Mouse (Mus musculus): ENCODE measurements around the gene Tsfm.

Tsfm gene

DNA sequence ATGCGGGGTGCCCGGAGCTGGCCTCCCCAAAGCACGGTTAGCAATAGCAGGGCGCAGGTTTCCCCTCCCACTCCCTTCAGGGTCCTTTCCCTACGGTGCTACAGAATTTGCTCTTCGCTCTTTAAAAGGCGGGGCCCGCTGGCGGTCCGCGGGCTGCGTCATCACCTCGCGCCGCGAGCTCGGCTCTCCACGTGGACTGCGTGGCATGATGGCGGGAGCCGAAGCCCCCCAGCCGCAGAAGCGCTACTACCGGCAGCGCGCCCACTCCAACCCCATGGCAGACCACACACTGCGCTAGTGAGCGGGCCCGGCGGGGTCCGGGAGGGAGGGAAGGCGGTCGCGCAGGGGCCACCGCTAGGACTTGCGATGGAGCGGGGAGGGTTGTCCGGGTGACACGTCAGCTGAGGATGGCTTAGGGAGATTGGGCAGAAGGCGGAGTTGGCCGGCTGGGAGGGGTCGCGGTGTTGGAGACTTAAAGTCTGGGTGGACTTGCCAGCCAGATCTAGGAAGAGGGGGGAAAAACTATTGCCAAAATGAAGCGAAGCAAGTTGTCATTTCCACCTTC lies 11.2 kb upstream of the Tsfm start:
- in situ Hi-C loops (cut with MboI): no loop called here

DNA sequence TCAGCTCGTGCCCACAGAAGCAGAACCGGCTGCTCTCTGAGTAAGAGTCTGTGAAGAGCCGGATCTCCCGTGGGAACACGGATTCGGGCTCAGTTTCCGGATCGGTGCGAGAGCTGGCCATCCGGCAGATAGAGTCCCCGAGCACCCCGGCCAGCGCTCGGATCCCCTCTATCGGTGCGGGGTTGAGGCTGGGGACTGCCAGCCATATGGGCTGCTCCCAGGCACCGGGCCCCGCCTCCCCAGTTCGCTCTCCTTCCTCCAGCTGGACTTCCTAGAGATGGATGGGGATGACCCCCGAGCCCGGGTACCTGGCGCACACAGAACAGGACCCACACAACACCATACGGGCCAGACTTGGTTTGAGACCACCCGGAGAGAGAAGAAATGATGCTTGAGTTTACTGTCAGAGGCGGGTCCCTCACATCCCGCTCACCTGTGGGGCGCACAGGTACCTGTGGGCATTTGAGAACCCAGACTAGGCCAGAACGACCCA lies 10.7 kb upstream of the Tsfm start, which contains the start of the genes Mettl1 and Eef1akmt3:
TSS of gene Mettl1 (plus strand) at position 141 of the 493 bp plus-strand sequence.
TSS of gene Eef1akmt3 (minus strand) at position 240 of the 493 bp plus-strand sequence.
- in situ Hi-C loops (cut with MboI): no loop called here

DNA sequence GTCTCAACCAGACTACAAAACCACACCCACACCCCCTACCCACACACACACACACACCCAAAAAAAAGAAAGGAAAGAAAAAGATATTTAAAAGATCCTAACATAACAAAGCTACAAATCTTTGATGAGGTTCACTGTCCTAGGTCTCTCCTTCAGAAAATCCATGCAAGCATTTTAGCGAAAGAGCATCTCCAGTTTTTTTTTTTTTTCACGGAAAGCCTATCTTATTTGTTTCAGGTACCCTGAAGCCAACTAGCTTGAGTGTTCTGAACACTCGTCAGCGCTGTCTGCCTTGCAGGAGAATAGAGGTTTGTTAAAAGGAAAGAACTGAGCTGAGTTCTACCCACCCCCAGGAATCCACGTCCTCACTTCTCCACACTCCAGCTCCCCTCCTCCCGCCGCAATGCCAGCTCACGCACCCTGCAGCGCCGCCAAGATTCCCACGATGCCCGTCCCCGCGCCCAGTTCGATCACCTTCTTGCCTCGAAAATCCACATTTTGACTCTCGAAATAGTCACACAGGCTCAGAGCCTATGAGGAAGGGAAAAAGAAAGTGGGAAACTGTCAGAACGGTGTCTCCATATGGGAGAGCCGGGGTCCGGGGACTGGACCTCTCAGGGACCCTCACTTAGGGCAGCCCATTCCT lies 10.1 kb upstream of the Tsfm start:
- in situ Hi-C loops (cut with MboI): no loop called here

DNA sequence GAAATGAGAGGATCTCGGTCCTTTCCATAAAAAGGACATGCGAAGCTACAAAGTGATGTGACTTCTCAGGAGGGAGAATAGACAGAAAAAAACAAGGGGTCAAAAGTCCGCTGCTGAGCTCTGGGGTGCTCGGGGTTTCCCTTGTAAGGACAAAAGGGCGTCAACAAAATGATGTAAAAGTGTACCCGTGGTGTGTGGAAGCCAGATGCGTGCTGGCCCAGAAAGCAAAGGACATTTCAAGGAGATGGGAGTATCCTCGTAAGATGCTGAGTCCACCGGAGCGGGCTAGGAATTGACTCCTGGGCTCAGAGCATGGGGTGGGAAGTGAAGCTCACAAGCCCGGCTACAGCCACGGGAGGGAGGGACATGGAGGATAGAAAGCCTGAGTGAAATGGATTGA lies 7.0 kb upstream of the Tsfm start:
- in situ Hi-C loops (cut with MboI): loop anchor here (10.0 kb wide), 1 partner anchor 123 kb away; no protein-coding TSS in a partner anchor

DNA sequence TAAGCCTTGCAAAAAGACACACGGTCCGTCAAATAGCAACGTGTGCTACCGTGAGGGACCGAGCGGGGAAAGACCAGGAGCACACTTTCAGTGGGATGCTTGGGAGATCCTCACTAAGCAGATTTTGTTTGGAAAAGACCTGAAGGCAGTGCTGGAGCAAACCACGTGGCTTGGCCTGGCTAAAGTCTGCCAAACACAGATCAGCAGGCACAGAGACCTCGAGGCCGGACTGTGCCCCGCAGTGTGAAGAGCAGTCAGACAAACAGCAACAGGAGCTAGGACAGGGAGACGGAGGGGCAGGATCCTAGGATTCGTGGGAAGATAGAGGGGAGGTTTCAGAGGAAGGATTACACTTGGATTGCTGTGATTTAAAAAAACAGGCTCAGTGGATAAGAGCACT lies 5.6 kb upstream of the Tsfm start:
- in situ Hi-C loops (cut with MboI): loop anchor here (10.0 kb wide), 1 partner anchor 121 kb away; no protein-coding TSS in a partner anchor

DNA sequence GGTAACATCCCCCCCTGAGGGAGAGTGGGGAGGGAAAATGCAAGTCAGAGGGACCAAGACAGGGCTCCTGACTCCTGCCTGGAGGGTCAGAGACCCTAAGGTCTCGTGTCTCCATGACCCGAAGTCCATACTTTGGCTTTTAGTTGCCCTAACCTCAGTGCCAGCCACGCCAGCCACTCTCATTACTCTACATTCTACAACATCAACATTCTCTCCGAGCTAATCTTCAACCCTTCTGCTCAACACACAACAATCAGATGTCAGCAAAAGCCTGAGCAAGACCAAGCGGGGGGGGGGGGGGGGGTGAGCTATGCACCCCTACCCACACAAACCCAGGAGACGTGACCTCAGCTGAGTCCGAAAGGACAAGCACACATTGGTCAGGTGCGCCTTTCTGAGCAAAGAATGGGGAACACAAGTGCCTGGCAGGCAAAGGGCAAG lies 2.7 kb upstream of the Tsfm start:
- in situ Hi-C loops (cut with MboI): loop anchor here (10.0 kb wide), 1 partner anchor 119 kb away; no protein-coding TSS in a partner anchor

GRCm38 (mm10) chr10:127018422-127018821 lies 12.2 kb downstream of the Tsfm start:
- in situ Hi-C loops (cut with MboI): no loop called here

- in situ Hi-C loops (cut with MboI): no loop called here
Observed at GRCm38 (mm10) chr10:127017071-127017470, 13.6 kb downstream of the Tsfm start.

DNA sequence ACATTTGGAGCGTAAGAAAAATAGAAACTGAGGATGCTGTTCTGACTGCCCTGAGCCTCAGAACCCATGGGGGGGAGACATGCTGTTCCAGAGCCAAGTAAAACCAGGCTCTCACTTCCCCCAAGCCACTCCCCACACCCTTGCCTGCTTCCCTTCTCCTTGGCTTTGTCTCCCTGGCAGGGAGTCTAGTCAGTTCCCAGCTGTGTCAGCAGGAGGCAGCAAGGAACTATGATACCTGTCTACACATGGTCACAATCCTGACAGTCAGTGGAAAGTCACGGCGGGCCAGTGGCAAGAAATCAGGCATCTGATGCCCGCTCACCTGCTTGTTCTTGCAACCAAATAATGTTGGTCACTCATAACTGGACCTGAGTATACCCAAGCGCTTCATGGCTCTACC lies 14.2 kb downstream of the Tsfm start:
- in situ Hi-C loops (cut with MboI): no loop called here

DNA sequence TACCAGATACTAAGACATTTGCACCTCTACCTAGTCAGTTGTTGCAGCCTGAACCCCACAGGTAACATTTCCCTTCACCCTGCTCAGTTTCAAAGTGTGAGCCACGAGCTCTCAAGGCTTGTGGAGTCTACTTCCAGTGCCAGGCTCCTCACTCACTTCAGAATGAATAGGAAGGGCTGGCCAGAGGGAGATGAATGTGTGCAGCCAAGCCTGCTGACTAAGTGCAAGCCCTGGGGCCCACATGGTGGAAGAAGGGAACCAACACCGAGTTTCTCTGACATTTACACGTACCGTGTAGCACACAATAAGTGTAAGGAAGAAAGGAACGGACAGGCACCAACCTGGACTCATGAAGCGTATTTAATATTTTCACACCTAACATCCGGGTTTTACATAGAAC lies 26.8 kb downstream of the Tsfm start:
- in situ Hi-C loops (cut with MboI): no loop called here

DNA sequence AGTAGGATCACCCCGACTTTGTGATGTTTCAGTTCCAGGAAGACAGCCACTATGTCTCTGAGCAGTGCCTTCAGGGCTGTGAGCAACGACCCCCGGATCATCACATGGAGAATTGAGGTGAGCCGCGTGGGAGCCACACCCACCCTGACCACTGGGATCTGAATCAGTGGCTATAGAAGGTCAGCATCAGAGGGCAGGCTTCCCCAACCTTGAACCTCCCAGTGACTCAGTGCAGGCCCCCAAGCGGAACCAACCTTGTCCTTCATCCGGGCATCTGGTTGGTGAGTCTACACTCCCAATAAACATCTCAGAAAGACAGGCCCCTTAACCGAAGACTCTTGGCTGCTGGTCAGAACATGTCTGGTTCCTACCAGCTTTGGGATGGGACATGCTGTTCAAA lies 27.3 kb downstream of the Tsfm start:
- in situ Hi-C loops (cut with MboI): no loop called here

- in situ Hi-C loops (cut with MboI): no loop called here
Observed at GRCm38 (mm10) chr10:127002765-127003164, 27.9 kb downstream of the Tsfm start.

GRCm38 (mm10) chr10:127002056-127002455 lies 28.6 kb downstream of the Tsfm start:
- in situ Hi-C loops (cut with MboI): no loop called here

DNA sequence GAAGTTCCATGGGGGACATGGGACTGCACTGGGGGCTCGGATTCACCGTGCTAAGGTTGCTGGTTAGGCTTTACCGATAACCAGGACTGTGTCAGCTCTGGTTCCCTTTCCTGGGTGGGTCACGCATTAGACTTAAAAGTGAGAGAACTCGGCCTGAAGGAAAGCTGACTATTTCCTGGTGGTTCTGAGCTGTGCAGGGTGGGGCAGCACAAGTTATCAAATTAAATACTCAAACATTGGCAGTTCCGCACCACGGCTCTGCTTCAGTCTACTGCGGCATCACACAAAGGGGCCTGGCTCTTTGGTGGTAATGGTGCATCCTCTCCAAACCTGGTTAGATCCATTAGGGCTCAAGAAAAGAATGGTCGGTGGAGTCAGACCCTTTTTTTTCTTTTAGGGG lies 29.3 kb downstream of the Tsfm start:
- in situ Hi-C loops (cut with MboI): no loop called here

GRCm38 (mm10) chr10:127000529-127000928 lies 30.1 kb downstream of the Tsfm start, which contains the start of gene Avil:
TSS of gene Avil (plus strand) at chr10:127000709.
- in situ Hi-C loops (cut with MboI): no loop called here

DNA sequence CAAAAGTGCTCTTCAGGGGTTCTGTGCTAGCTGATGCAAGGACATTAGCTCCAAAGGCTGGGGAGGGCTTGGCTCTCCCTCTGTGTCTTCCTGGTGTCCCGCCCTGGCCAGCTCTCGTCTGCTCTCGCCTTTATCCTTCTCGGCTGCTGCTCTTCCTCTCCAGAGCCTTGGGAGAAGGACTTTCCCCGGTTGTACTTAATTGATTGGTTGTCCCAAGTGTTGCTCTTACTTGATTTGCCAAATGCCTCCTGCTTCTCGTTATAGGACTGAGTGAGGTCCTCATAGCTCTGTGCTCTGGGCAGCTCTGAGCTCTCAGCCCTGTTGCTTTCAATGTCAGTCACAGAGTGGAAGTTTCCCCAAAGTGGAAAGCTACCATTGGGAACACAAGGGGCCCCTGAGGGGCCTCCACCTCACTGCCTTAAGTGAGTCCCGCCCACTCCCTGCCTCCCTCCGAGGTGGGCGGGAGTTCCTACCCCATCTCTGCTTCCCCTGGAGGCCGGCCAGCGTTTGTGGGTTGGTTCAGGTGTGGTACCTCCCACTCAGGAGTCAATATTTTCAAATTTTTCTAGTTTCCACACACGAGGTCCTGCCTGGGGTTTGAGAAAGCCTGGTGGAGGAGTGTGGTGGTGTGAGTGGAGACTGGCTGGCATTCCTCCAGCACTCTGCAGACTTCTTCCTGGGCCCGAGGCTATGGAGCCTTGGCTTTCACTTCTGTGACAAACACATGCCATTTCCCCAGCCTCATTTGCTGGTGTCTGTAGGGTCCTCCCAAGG lies 33.1 kb downstream of the Tsfm start:
- in situ Hi-C loops (cut with MboI): no loop called here

GRCm38 (mm10) chr10:126993621-126994020 lies 37.0 kb downstream of the Tsfm start:
- in situ Hi-C loops (cut with MboI): loop anchor here (5.0 kb wide), 1 partner anchor 76 kb away; no protein-coding TSS in a partner anchor

- in situ Hi-C loops (cut with MboI): loop anchor here (5.0 kb wide), 1 partner anchor 74 kb away; no protein-coding TSS in a partner anchor
Observed at GRCm38 (mm10) chr10:126991676-126992075, 39.0 kb downstream of the Tsfm start.

DNA sequence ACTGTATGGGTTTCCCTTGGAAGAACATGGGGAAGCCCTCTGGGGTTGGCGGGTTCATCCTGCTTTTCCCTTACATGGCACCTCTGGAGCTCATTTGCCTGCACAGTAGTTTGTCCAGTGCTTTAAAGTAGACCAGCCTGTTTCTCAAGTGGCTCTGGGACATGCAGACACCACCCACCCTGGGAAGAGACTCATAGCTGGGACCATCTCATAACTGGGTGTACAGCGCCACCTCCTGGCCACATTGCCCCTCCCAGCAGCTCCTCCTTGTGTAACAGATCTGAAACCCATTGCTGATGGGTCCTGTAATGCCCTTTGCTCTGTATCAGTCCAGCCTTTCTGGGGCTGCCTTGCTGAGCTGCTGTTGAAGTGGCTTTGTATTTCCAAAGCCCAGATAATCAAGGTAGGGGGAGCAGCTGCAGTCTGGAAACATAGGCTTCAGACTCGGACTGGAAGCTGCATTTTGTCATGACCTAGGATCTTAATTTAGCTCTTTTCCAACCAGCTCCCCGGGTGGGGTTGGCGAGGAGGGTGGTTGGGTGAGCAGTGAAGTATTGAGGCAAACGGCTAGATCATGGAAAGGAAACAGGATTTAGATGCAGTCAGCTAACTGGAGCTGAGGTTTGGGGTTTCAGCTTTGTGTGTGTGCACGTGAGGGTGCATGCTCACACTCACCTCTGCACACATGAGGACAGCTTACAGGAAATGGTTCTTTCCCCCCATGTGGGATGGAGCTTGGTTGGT lies 40.2 kb downstream of the Tsfm start:
- in situ Hi-C loops (cut with MboI): loop anchor here (5.0 kb wide), 1 partner anchor 73 kb away; no protein-coding TSS in a partner anchor

- in situ Hi-C loops (cut with MboI): no loop called here
Observed at GRCm38 (mm10) chr10:126988513-126989165, 42.0 kb downstream of the Tsfm start.
